Mouse (Mus musculus): ENCODE measurements around the gene Gpsm3. TPM values are rescaled to one million over a fixed set of nuclear protein-coding genes. Genes with fewer than 3 reads are reported as not detected.
"Not testable (repeated sequence)": the region's sequence is repeated elsewhere in the genome, so short reads cannot be mapped to it uniquely, and the experiment has no call there.

Gpsm3 gene
- polyA plus RNA-seq (2015; fragmentation: Nextera tagmentation; extraction: Ambion mirVana): 3.9 and 4.3 TPM in 2 replicates

DNA sequence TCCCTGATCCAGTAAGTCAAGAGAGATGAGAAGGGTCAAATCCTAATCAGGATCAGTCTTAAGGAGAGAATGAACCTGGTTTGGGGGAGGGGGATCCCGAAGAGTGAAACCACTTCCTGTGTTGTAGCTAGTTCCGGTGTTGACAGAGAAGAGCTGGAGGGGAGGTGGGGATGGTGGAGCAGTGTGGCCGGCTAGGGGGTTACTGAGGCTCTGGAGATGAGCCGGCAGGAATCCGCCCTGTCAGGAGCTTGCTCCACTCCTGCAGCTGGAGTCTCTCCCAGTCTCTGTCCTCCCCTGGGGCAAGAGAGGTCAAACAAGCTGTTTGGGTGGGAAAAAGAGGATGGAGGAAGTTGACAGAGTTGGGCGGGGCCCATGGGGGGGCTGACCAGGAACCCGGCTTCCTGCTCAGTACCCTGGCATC is at the start of gene Gpsm3:
Gene Gpsm3 (plus strand): TSS at position 126 of the 421 bp plus-strand sequence.
- Histone ChIP-seq H3K9ac (ENCODE audit: low read depth, low read length) (no peak within 1 kb of the TSS), H3K4me3 (ENCODE audit: low read depth, low read length) (no peak within 1 kb of the TSS), H3K4me2 (ENCODE audit: low read length) (peak within 1 kb of the TSS; percentile 80; the same call in 1 of the 2 replicates), H3K4me1 (ENCODE audit: control insufficient read depth, insufficient read depth, low read length) (peaks cover 47% of the 10 kb centered on the region), H3K36me3 (ENCODE audit: control insufficient read depth, insufficient read depth, low read length) (0 out of 2 replicates have a peak, but pooled peaks cover 2% of the 10 kb centered on the region), H3K27ac (ENCODE audit: low read length) (no peak within 1 kb of the TSS; the same call in 1 of the 2 replicates), H3K27me3 (ENCODE audit: control insufficient read depth, insufficient read depth, low read depth, low read length) (no peaks in the 10 kb centered on the region), H3K9me3 (replicated peaks; ENCODE audit: control insufficient read depth, low read length, poor library complexity, severe bottlenecking) (no peaks in the 10 kb centered on the region)
- no peak for ATAC-seq
- WGBS: 31% methylated on average over 7 of the region's 7 CpGs

GRCm38 (mm10) chr17:34543567-34543966 is 46.0 kb upstream of the Gpsm3 start:
- H3K36me3 ChIP-seq (ENCODE audit: control insufficient read depth, insufficient read depth, low read length): not testable (repeated sequence)

GRCm38 (mm10) chr17:34546797-34547196 is 42.8 kb upstream of the Gpsm3 start:
- Histone ChIP-seq H3K36me3 (ENCODE audit: control insufficient read depth, insufficient read depth, low read length) (no peaks in the 10 kb centered on the region), H3K27me3 (ENCODE audit: control insufficient read depth, insufficient read depth, low read depth, low read length) (no peaks in the 10 kb centered on the region), H3K27ac (ENCODE audit: low read length) (no peak overlapping the region), H3K9me3 (replicated peaks; ENCODE audit: control insufficient read depth, low read length, poor library complexity, severe bottlenecking) (no peaks in the 10 kb centered on the region), H3K9ac (ENCODE audit: low read depth, low read length) (no peak overlapping the region), H3K4me2 (ENCODE audit: low read length) (no peak overlapping the region), H3K4me1 (ENCODE audit: control insufficient read depth, insufficient read depth, low read length) (no peaks in the 10 kb centered on the region), H3K4me3 (ENCODE audit: low read depth, low read length) (no peak overlapping the region)
- ATAC-seq: no peak
- WGBS: 100% methylated on average over 1 of the region's 1 CpGs

More at GRCm38 (mm10) chr17:34543567-34543966, 46.0 kb upstream of the Gpsm3 start:
- not testable (repeated sequence) for ATAC-seq; H3K4me2 ChIP-seq (ENCODE audit: low read length); H3K4me3 ChIP-seq (ENCODE audit: low read depth, low read length); H3K27me3 ChIP-seq (ENCODE audit: control insufficient read depth, insufficient read depth, low read depth, low read length); H3K4me1 ChIP-seq (ENCODE audit: control insufficient read depth, insufficient read depth, low read length); H3K27ac ChIP-seq (ENCODE audit: low read length); H3K9ac ChIP-seq (ENCODE audit: low read depth, low read length); H3K9me3 ChIP-seq (replicated peaks; ENCODE audit: control insufficient read depth, low read length, poor library complexity, severe bottlenecking)
- WGBS: 96% methylated on average over 12 of the region's 13 CpGs

DNA sequence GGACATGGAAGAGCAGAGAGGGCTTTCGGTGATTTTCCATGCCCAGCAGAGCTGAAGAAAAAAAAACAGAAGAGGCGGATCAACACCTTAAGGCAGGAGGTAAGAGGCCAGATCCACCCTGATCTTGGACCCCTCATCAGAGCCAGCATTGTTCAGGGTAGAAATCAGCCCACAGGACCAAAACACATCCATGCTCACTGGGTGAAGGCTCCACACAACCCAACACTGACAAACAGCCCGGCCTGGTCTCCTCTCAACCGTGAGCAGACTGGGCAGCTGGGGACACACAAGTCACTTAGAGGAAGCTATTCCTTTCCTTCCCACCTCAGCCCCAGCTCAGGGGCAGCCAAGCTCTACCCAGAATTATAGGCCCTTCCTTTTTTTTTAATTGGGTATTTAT is 42.0 kb upstream of the Gpsm3 start:
- Histone ChIP-seq H3K27ac (ENCODE audit: low read length) (no peak overlapping the region), H3K4me2 (ENCODE audit: low read length) (no peak overlapping the region), H3K27me3 (ENCODE audit: control insufficient read depth, insufficient read depth, low read depth, low read length) (no peaks in the 10 kb centered on the region), H3K36me3 (ENCODE audit: control insufficient read depth, insufficient read depth, low read length) (no peaks in the 10 kb centered on the region), H3K9ac (ENCODE audit: low read depth, low read length) (no peak overlapping the region), H3K4me3 (ENCODE audit: low read depth, low read length) (no peak overlapping the region), H3K9me3 (replicated peaks; ENCODE audit: control insufficient read depth, low read length, poor library complexity, severe bottlenecking) (no peaks in the 10 kb centered on the region), H3K4me1 (ENCODE audit: control insufficient read depth, insufficient read depth, low read length) (no peaks in the 10 kb centered on the region)
- no peak for ATAC-seq
- 97% methylated on average over 4 of the region's 4 CpGs for WGBS

DNA sequence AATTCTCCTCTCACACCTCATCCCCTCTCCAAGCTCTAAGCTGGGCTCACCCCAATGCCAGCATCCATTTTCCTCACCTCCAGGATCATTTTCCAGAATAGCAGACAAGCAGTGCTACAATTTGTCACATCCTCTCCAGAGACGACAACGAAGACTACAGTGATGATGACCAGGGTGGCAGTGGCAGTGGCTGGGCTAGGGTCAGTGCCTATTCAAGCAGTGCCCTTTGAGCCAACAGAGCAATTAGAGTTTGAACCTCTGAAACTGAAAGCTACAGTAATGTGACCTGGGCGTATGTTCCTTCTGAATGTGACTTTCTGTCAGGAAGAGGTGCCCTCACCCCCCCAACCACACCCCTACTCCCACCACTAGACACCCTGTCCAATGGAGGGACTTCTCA is 40.5 kb upstream of the Gpsm3 start:
- Histone ChIP-seq H3K4me1 (ENCODE audit: control insufficient read depth, insufficient read depth, low read length) (no peaks in the 10 kb centered on the region), H3K4me2 (ENCODE audit: low read length) (no peak overlapping the region), H3K27ac (ENCODE audit: low read length) (no peak overlapping the region), H3K9me3 (replicated peaks; ENCODE audit: control insufficient read depth, low read length, poor library complexity, severe bottlenecking) (no peaks in the 10 kb centered on the region), H3K36me3 (ENCODE audit: control insufficient read depth, insufficient read depth, low read length) (no peaks in the 10 kb centered on the region), H3K27me3 (ENCODE audit: control insufficient read depth, insufficient read depth, low read depth, low read length) (no peaks in the 10 kb centered on the region), H3K9ac (ENCODE audit: low read depth, low read length) (no peak overlapping the region), H3K4me3 (ENCODE audit: low read depth, low read length) (no peak overlapping the region)
- 93% methylated on average over 3 of the region's 3 CpGs for WGBS
- ATAC-seq: no peak

DNA sequence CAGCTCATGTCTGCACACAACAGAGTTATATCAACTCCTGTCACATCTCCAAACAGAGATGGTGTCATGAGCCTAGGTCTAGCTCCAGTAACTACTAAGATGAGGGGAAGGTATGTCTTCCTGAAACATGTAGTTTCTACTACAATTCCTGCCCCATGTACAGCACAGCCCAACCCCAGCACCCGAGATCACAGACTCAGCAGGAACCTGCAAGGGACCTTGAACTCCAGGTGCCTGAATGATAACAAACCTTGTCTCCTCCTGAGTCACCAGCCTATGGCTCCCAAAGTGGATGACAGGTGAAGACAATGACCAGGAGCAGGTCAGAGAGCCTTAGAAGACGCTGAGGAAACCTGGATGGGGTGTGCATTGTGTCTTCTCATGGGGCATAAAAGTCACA is 39.8 kb upstream of the Gpsm3 start:
- H3K27ac ChIP-seq (ENCODE audit: low read length): no peak overlapping the region
- no peak overlapping the region for H3K4me2 ChIP-seq (ENCODE audit: low read length)
- H3K4me3 ChIP-seq (ENCODE audit: low read depth, low read length): no peak overlapping the region
- WGBS: 78% methylated on average over 2 of the region's 2 CpGs
- no peak for ATAC-seq
- no peaks in the 10 kb centered on the region for H3K4me1 ChIP-seq (ENCODE audit: control insufficient read depth, insufficient read depth, low read length)
- no peak overlapping the region for H3K9ac ChIP-seq (ENCODE audit: low read depth, low read length)
- H3K9me3 ChIP-seq (replicated peaks; ENCODE audit: control insufficient read depth, low read length, poor library complexity, severe bottlenecking): no peaks in the 10 kb centered on the region
- no peaks in the 10 kb centered on the region for H3K27me3 ChIP-seq (ENCODE audit: control insufficient read depth, insufficient read depth, low read depth, low read length)
- no peaks in the 10 kb centered on the region for H3K36me3 ChIP-seq (ENCODE audit: control insufficient read depth, insufficient read depth, low read length)

- no peak overlapping the region for H3K4me2 ChIP-seq (ENCODE audit: low read length)
- no peak overlapping the region for H3K9ac ChIP-seq (ENCODE audit: low read depth, low read length)
- H3K4me1 ChIP-seq (ENCODE audit: control insufficient read depth, insufficient read depth, low read length): no peaks in the 10 kb centered on the region
- H3K36me3 ChIP-seq (ENCODE audit: control insufficient read depth, insufficient read depth, low read length): no peaks in the 10 kb centered on the region
- no peaks in the 10 kb centered on the region for H3K27me3 ChIP-seq (ENCODE audit: control insufficient read depth, insufficient read depth, low read depth, low read length)
- WGBS: 24% methylated on average over 5 of the region's 5 CpGs
- H3K9me3 ChIP-seq (replicated peaks; ENCODE audit: control insufficient read depth, low read length, poor library complexity, severe bottlenecking): no peaks in the 10 kb centered on the region
- ATAC-seq: no peak
- no peak overlapping the region for H3K27ac ChIP-seq (ENCODE audit: low read length)
- H3K4me3 ChIP-seq (ENCODE audit: low read depth, low read length): no peak overlapping the region
Observed at GRCm38 (mm10) chr17:34555483-34555882, 34.1 kb upstream of the Gpsm3 start.

- Histone ChIP-seq H3K27ac (ENCODE audit: low read length) (no peak overlapping the region), H3K27me3 (ENCODE audit: control insufficient read depth, insufficient read depth, low read depth, low read length) (no peaks in the 10 kb centered on the region), H3K4me1 (ENCODE audit: control insufficient read depth, insufficient read depth, low read length) (no peaks in the 10 kb centered on the region), H3K36me3 (ENCODE audit: control insufficient read depth, insufficient read depth, low read length) (no peaks in the 10 kb centered on the region), H3K4me2 (ENCODE audit: low read length) (no peak overlapping the region), H3K9me3 (replicated peaks; ENCODE audit: control insufficient read depth, low read length, poor library complexity, severe bottlenecking) (no peaks in the 10 kb centered on the region), H3K4me3 (ENCODE audit: low read depth, low read length) (no peak overlapping the region), H3K9ac (ENCODE audit: low read depth, low read length) (no peak overlapping the region)
- WGBS: 87% methylated on average over 8 of the region's 8 CpGs
- no peak for ATAC-seq
Observed at GRCm38 (mm10) chr17:34556406-34556805, 33.2 kb upstream of the Gpsm3 start.

GRCm38 (mm10) chr17:34557411-34557810 is 32.2 kb upstream of the Gpsm3 start:
- Histone ChIP-seq H3K9me3 (replicated peaks; ENCODE audit: control insufficient read depth, low read length, poor library complexity, severe bottlenecking) (no peaks in the 10 kb centered on the region), H3K4me1 (ENCODE audit: control insufficient read depth, insufficient read depth, low read length) (no peaks in the 10 kb centered on the region), H3K27me3 (ENCODE audit: control insufficient read depth, insufficient read depth, low read depth, low read length) (no peaks in the 10 kb centered on the region), H3K4me2 (ENCODE audit: low read length) (no peak overlapping the region), H3K4me3 (ENCODE audit: low read depth, low read length) (no peak overlapping the region), H3K36me3 (ENCODE audit: control insufficient read depth, insufficient read depth, low read length) (no peaks in the 10 kb centered on the region), H3K9ac (ENCODE audit: low read depth, low read length) (no peak overlapping the region), H3K27ac (ENCODE audit: low read length) (no peak overlapping the region)
- no peak for ATAC-seq
- 82% methylated on average over 11 of the region's 11 CpGs for WGBS

All from midbrain, embryonic 16.5 days (tissue).